Mouse (Mus musculus): ENCODE data around the gene Marf1.

DNA sequence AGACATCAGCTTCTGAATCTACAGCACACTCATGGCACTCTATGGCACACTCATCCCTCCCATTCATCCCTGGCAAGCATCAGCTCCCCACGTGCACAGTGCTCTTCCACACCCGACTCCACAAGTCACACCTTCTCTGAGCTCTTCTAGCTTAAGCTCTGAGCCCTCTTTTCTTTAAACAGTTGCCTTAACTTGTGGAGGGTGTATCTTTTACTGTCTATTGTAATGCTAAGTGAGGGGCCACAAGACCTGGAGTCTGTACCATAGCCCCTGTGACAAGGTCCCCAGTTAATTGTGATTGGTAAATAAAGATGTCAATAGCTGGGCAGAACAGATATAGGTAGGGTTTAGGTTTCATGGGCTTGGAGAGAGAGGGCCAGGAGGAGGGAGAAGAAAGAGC, 39.2 kb downstream of the Marf1 start:
- TF ChIP-seq CTCF (IDR thresholded peaks at IDR 0.05; ENCODE audit: low read depth) (no peak), EP300 (IDR thresholded peaks at IDR 0.05; ENCODE audit: low read depth) (no peak)
